Mouse (Mus musculus) limb, embryonic 11.5 days (tissue): ENCODE data around the gene Chst11. TPM values are rescaled to one million over a fixed set of nuclear protein-coding genes. Genes with fewer than 3 reads are reported as not detected.

Source experiments
- ATAC-seq: fragments of 200-750 bp; cut with Nextera tagmentation; 2 replicates; pipeline ENCODE4 v1.8.0; 2017; ENCODE audit warnings: low read depth; ENCODE audit not compliant: insufficient number of reproducible peaks, low FRiP score, low TSS enrichment
- DNase-seq: peaks from one replicate; pipeline ENCODE4 v3.0.0-alpha.2; 2015; ENCODE audit warnings: low spot score
- H3K27ac ChIP-seq: fragments of 300-500 bp; sonication (generic); replicated peaks from 2 replicates; pipeline ENCODE4 v1.5.1; 2014; ENCODE audit warnings: low read depth, mild to moderate bottlenecking, low read length
- H3K27me3 ChIP-seq: fragments of 300-500 bp; sonication (generic); 2 replicates; pipeline ENCODE4 v1.6.1; 2014; ENCODE audit warnings: mild to moderate bottlenecking, low read length, mixed read lengths; ENCODE audit not compliant: control insufficient read depth, insufficient read depth
- H3K36me3 ChIP-seq: fragments of 300-500 bp; sonication (generic); 2 replicates; pipeline ENCODE4 v1.6.1; 2014; ENCODE audit warnings: mild to moderate bottlenecking, low read length, moderate library complexity, mixed read lengths; ENCODE audit not compliant: control insufficient read depth, insufficient read depth
- H3K4me1 ChIP-seq: fragments of 300-500 bp; sonication (generic); 2 replicates; pipeline ENCODE4 v1.6.1; 2014; ENCODE audit warnings: low read length, mixed read lengths; ENCODE audit not compliant: control insufficient read depth, insufficient read depth
- H3K4me2 ChIP-seq: fragments of 300-500 bp; sonication (generic); 2 replicates; pipeline ENCODE4 v1.6.1; 2014; ENCODE audit warnings: low read depth, mild to moderate bottlenecking, moderate library complexity; ENCODE audit not compliant: severe bottlenecking
- H3K4me3 ChIP-seq: fragments of 300-500 bp; sonication (generic); 2 replicates; pipeline ENCODE4 v1.5.1; 2014; ENCODE audit warnings: low read depth, low read length
- H3K9ac ChIP-seq: fragments of 300-500 bp; sonication (generic); 2 replicates; pipeline ENCODE4 v1.6.1; 2014; ENCODE audit warnings: mild to moderate bottlenecking, low read length
- H3K9me3 ChIP-seq: fragments of 300-500 bp; sonication (generic); 2 replicates; pipeline ENCODE4 v1.6.1; 2016; ENCODE audit warnings: low read length; ENCODE audit not compliant: control insufficient read depth
- WGBS: fragments of 180-500 bp; shearing (Covaris S2); extraction: QIAGEN DNeasy Blood & Tissue Kit; methylation state at CpG from one replicate; pipeline ENCODE4 v1.1.7; 2014; 5-methylcytosine and 5-hydroxymethylcytosine counted together
- polyA plus RNA-seq: library from polyadenylated mRNA; unstranded; fragments of >200 nt; fragmentation: Nextera tagmentation; extraction: Ambion mirVana; gene quantifications from 2 replicates; pipeline ENCODE4 v1.2.1, GENCODE M21; 2014

Gene Chst11
- polyA plus RNA-seq, 1 experiment from 2014 or later, result 3.0 TPM

GRCm38 (mm10) chr10:83164901-83165435 is 179.7 kb downstream of the Chst11 start:
- Histone ChIP-seq H3K27ac (no peak overlapping the region), H3K27me3 (no peaks in the 10 kb centered on the region), H3K9me3 (no peaks in the 10 kb centered on the region), H3K4me1 (0 out of 2 replicates have a peak, but pooled peaks cover 12% of the 10 kb centered on the region), H3K4me2 (no peak overlapping the region), H3K36me3 (no peaks in the 10 kb centered on the region), H3K9ac (no peak overlapping the region), H3K4me3 (no peak overlapping the region)
- ATAC-seq (no peak), DNase-seq (no peak)
- 89% methylated on average over 9 of the region's 9 CpGs for WGBS

GRCm38 (mm10) chr10:83165521-83166243 is 180.4 kb downstream of the Chst11 start:
- H3K4me2 ChIP-seq, result no peak overlapping the region
- no peaks in the 10 kb centered on the region for H3K9me3 ChIP-seq
- H3K27ac ChIP-seq, result no peak overlapping the region
- H3K4me1 ChIP-seq, result 0 out of 2 replicates have a peak, but pooled peaks cover 15% of the 10 kb centered on the region
- H3K9ac ChIP-seq, result no peak overlapping the region
- WGBS, result 78% methylated on average over 11 of the region's 11 CpGs
- ATAC-seq (no peak), DNase-seq (no peak)
- H3K27me3 ChIP-seq, result no peaks in the 10 kb centered on the region
- H3K4me3 ChIP-seq, result no peak overlapping the region
- no peaks in the 10 kb centered on the region for H3K36me3 ChIP-seq

DNA sequence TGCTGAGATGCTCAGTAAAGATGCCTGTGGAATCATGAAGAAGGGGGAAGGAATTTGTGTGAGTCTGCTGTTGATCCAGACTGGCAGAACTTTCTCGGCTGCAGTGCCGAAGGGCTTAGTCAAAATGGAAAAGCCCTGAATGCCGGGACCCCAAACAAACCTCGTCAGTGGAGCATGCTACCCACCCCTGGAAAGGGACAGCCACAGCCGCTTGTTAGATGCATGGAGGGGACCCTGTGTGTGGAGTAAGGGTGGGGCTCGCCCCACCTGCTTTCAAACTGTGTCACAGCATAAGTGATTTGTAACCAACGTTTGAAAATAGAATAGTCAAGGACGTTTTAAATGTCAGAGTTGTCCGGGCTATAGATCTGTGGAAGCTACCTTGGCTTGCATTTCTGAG is 181.0 kb downstream of the Chst11 start:
- Histone ChIP-seq H3K27ac (no peak overlapping the region), H3K4me3 (no peak overlapping the region), H3K4me1 (0 out of 2 replicates have a peak, but pooled peaks cover 15% of the 10 kb centered on the region), H3K9me3 (no peaks in the 10 kb centered on the region), H3K36me3 (no peaks in the 10 kb centered on the region), H3K4me2 (no peak overlapping the region), H3K27me3 (no peaks in the 10 kb centered on the region), H3K9ac (no peak overlapping the region)
- ATAC-seq (no peak), DNase-seq (no peak)
- WGBS, result 82% methylated on average over 9 of the region's 9 CpGs

DNA sequence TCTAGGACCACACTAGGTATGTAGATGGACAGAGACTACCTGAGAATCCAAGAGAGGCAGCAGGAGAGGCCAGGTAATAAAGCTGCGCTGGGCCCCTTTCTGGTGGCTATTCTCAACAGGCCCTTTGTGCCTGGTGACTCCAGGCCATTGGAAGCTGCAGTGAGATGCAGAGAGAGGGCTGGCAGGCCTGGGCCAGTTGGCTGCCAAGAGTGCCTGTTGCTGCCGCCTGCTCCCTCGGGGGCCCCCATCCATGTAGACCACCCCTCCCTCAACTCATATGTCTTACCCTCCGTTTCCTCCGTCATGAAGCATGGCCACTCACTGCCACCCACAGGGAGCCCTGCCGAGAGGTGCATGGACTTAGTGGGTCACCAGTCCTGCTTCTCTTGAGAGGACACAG is 182.2 kb downstream of the Chst11 start:
- no peaks in the 10 kb centered on the region for H3K27me3 ChIP-seq
- H3K4me1 ChIP-seq, result 0 out of 2 replicates have a peak, but pooled peaks cover 9% of the 10 kb centered on the region
- no peak overlapping the region for H3K4me2 ChIP-seq
- WGBS, result 85% methylated on average over 6 of the region's 6 CpGs
- H3K27ac ChIP-seq, result no peak overlapping the region
- no peak for ATAC-seq
- H3K36me3 ChIP-seq, result no peaks in the 10 kb centered on the region
- no peaks in the 10 kb centered on the region for H3K9me3 ChIP-seq
- DNase-seq, result no peak
- H3K4me3 ChIP-seq, result no peak overlapping the region
- no peak overlapping the region for H3K9ac ChIP-seq

DNA sequence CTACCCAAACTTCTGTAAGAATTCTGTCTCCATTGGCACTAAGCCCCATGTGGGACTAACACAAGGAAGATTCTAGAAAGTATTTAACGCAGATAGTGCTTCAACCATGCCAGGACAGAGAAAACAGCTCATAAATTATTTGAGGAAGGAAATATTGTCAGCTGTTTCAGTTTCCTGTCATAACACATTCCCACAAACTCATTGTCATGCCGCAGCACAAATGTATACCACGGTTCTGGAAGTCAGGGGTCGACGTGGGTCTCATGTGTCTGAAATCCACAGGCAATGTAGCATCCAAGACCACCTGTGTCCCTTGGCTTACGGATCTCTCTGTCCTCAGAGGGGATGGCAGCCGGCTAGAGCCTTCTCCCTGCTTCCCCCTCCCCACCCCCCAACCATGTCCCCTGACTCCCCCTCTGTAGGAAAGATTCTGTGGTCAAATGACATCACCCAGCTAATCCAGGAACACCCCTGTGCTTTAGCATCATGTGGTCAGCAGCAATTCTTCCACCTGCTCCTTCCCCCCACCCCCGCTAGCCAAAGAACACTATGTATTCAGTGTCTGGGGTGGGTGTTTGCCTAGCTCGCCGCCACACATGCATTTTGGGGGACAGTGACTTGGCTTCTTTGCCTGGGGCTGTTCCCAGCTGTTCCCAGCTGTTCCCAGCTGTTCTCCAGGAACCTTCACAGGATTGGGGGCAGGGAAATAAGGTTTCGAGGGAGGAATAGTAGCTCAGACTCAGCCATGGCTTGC is 183.2 kb downstream of the Chst11 start:
- no peak overlapping the region for H3K27ac ChIP-seq
- no peaks in the 10 kb centered on the region for H3K9me3 ChIP-seq
- H3K36me3 ChIP-seq, result no peaks in the 10 kb centered on the region
- no peak for DNase-seq
- 0 out of 2 replicates have a peak, but pooled peaks cover 9% of the 10 kb centered on the region for H3K4me1 ChIP-seq
- WGBS, result 90% methylated on average over 11 of the region's 11 CpGs
- H3K27me3 ChIP-seq, result no peaks in the 10 kb centered on the region
- no peak for ATAC-seq
- H3K4me2 ChIP-seq, result no peak overlapping the region
- H3K9ac ChIP-seq, result no peak overlapping the region
- H3K4me3 ChIP-seq, result no peak overlapping the region

DNA sequence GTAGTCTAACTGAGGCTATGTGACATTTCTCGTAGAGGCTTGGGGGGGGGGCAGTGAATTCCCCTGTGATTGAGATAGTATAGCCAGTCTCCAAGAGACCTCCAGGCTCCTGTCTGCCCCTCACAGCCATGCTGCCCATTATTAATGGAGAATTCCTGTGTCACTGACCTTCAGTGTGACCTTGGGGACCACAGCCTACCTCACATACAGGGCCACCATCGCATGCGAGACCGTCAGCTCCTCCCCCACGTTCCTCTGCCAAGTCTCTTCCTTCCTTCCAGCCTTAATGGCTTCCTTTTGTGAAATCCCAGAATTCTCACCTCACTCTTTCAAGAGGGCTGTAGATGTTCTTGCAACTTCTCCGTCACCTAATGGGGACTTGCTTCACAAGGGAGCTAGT is 184.3 kb downstream of the Chst11 start:
- Histone ChIP-seq H3K4me3 (no peak overlapping the region), H3K27ac (no peak overlapping the region), H3K4me2 (no peak overlapping the region), H3K4me1 (0 out of 2 replicates have a peak, but pooled peaks cover 9% of the 10 kb centered on the region), H3K9ac (no peak overlapping the region), H3K9me3 (no peaks in the 10 kb centered on the region), H3K36me3 (no peaks in the 10 kb centered on the region), H3K27me3 (no peaks in the 10 kb centered on the region)
- ATAC-seq, result no peak
- no peak for DNase-seq
- WGBS, result 76% methylated on average over 6 of the region's 6 CpGs

GRCm38 (mm10) chr10:83178151-83178550 is 192.9 kb downstream of the Chst11 start:
- H3K4me3 ChIP-seq, result no peak overlapping the region
- ATAC-seq (no peak), DNase-seq (no peak)
- no peaks in the 10 kb centered on the region for H3K36me3 ChIP-seq
- peaks cover 3% of the 10 kb centered on the region for H3K4me1 ChIP-seq
- no peak overlapping the region for H3K4me2 ChIP-seq
- no peak overlapping the region for H3K9ac ChIP-seq
- no peaks in the 10 kb centered on the region for H3K9me3 ChIP-seq
- H3K27me3 ChIP-seq, result no peaks in the 10 kb centered on the region
- H3K27ac ChIP-seq, result no peak overlapping the region
- WGBS, result 92% methylated on average over 5 of the region's 5 CpGs

DNA sequence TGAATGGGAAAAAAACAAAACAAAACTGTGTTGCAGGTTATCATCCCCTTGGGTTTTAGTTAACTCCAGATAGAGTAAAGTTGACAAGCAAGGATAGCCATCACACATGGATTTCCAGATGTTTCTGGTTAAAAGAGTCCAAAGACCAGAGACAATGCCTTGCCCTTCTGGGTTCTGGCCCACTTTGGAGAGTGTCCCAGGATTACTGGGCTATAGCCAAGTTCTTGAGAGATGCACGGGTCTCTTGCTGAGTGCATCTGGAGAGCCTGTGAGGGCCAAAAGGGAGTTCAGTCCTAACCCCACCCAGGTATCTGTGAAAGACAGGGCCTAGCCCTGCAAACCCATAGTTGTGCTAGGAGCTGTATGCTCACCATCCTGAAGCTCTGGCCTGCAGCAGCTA is 193.4 kb downstream of the Chst11 start:
- ATAC-seq (no peak), DNase-seq (no peak)
- H3K9me3 ChIP-seq, result no peaks in the 10 kb centered on the region
- no peak overlapping the region for H3K9ac ChIP-seq
- peaks cover 3% of the 10 kb centered on the region for H3K4me1 ChIP-seq
- H3K4me2 ChIP-seq, result no peak overlapping the region
- H3K4me3 ChIP-seq, result no peak overlapping the region
- no peak overlapping the region for H3K27ac ChIP-seq
- H3K27me3 ChIP-seq, result no peaks in the 10 kb centered on the region
- 88% methylated on average over 1 of the region's 1 CpGs for WGBS
- H3K36me3 ChIP-seq, result no peaks in the 10 kb centered on the region
